Comparison of ENCODE assay signal across 14 mouse cellular contexts in the genomic region with DNA sequence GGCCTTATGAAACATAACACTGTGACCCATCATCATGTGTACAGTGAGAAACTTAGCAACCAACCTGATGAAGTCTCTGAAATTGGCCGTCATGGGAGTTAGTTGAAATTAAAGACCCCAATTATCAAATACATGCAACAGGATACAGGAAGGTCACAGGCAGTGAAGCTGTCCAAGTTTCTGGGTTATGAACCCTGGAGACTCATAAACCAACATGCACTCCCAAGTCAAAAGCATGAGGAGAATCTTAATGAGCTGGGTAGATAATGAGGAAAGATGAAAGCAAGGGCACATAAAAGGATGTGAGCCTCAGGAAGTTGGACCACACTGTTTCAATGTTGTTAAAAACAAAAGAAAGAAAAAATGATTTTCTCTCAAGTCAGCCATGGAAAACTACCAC.
"Had no signal": no experiment of that assay in that cellular context is flagged by ENCODE, and none has a peak within 500 bp of the region (broad histone marks: within the 10 kb centered on the region; RNA-seq: fewer than 3 reads in every experiment).

No protein-coding gene starts in this region.

- H3K4me2 ChIP-seq: liver, embryonic 12.5 days; lung, embryonic 15.5 days; midbrain, embryonic 12.5 days; neural tube, embryonic 15.5 days had no signal

- H3K9ac ChIP-seq: liver, embryonic 12.5 days; lung, embryonic 15.5 days; midbrain, embryonic 12.5 days; neural tube, embryonic 15.5 days had no signal

- H3K27ac ChIP-seq: left cerebral cortex, adult 2 months; limb, embryonic 10.5 days; liver, embryonic 12.5 days; lung, embryonic 15.5 days; macrophage; midbrain, embryonic 12.5 days; neural tube, embryonic 15.5 days had no signal

- H3K27me3 ChIP-seq: liver, embryonic 12.5 days; lung, embryonic 15.5 days; megakaryocyte, embryonic 14.5 days; midbrain, embryonic 12.5 days; neural tube, embryonic 15.5 days had no signal

- ATAC-seq: intestine, postnatal 0 days; liver, embryonic 12.5 days had no signal

- H3K9me3 ChIP-seq: limb, embryonic 10.5 days; liver, embryonic 12.5 days; lung, embryonic 15.5 days; megakaryocyte, embryonic 14.5 days; midbrain, embryonic 12.5 days; neural tube, embryonic 15.5 days had no signal

- DNase-seq: kidney, postnatal 25 days; lung, postnatal 14 days; right cerebral cortex, postnatal 25 days; thymus, postnatal 36 days had no signal

- H3K4me1 ChIP-seq: limb, embryonic 10.5 days; liver, embryonic 12.5 days; lung, embryonic 15.5 days; megakaryocyte, embryonic 14.5 days; midbrain, embryonic 12.5 days; neural tube, embryonic 15.5 days had no signal

- H3K4me3 ChIP-seq: left cerebral cortex, adult 2 months; limb, embryonic 10.5 days; liver, embryonic 12.5 days; lung, embryonic 15.5 days; megakaryocyte, embryonic 14.5 days; midbrain, embryonic 12.5 days; myocyte; neural tube, embryonic 15.5 days had no signal

- H3K36me3 ChIP-seq: limb, embryonic 10.5 days; liver, embryonic 12.5 days; lung, embryonic 15.5 days; midbrain, embryonic 12.5 days; neural tube, embryonic 15.5 days had no signal
